8 mouse cellular contexts compared by ENCODE assay signal in genomic region chr4:149307596-149308490, GRCm38 (mm10). TPM values are rescaled to one million over a fixed set of nuclear protein-coding genes. Genes with fewer than 3 reads are reported as not detected.
DNase-seq lines count a peak whose midpoint lies in the region; ATAC-seq and TF ChIP-seq lines count a peak whose summit lies in the region.

TSS of gene Kif1b (minus strand) at chr4:149307693.

- H3K4me2 ChIP-seq in hindbrain, embryonic 14.5 days (replicated peaks) = peak within 1 kb of the TSS; percentile 78

- in situ Hi-C loops in Patski (cut with MboI; ENCODE audit: low pct_unique_long_range_greater_than_20kb) = no loop called here

- H3K27me3 ChIP-seq in Patski = no peaks in the 10 kb centered on the region
- no peaks in the 10 kb centered on the region for H3K27me3 ChIP-seq in hindbrain, embryonic 14.5 days (ENCODE audit: control insufficient read depth, insufficient read depth, low read length)

- H3K27ac ChIP-seq in hindbrain, embryonic 14.5 days = peak within 1 kb of the TSS; percentile 99

- no peaks in the 10 kb centered on the region for H3K36me3 ChIP-seq in hindbrain, embryonic 14.5 days (replicated peaks; ENCODE audit: control insufficient read depth, insufficient read depth)

- peak within 1 kb of the TSS; percentile 98 for H3K4me3 ChIP-seq in hindbrain, embryonic 14.5 days (replicated peaks; ENCODE audit: low read length)

- DNase-seq in Patski (ENCODE audit: low read depth, low spot score) = peak; percentile 77
- peak; percentile 100 for DNase-seq in cerebellum, postnatal 14 days
- peak; percentile 100 for DNase-seq in frontal cortex, postnatal 25 days (ENCODE audit: low spot score in 2 of 2)
- peak; percentile 99 for DNase-seq in hindbrain, embryonic 14.5 days (ENCODE audit: low spot score)
- peak; percentile 99 for DNase-seq in layer of hippocampus, postnatal 36 days
- DNase-seq in lung, postnatal 36 days = peak; percentile 98
- peak; percentile 98 for DNase-seq in retina, postnatal 1 day
- DNase-seq in urinary bladder, adult 18-20 months (ENCODE audit: low spot score in 2 of 2) = peak; percentile 97 to 100

- POLR2A ChIA-PET in Patski (lab: Charles Lee) = interaction anchor here (0.6 to 1.7 kb wide), 3 partner anchors 53 to 126 kb away, joined by 3 to 4 read pairs (median 3); no protein-coding TSS in a partner anchor

- peaks cover 36% of the 10 kb centered on the region for H3K4me1 ChIP-seq in hindbrain, embryonic 14.5 days (replicated peaks; ENCODE audit: control insufficient read depth, insufficient read depth, low read length)

- peak within 1 kb of the TSS; percentile 98 for H3K9ac ChIP-seq in hindbrain, embryonic 14.5 days

- CTCF ChIA-PET in Patski (lab: Charles Lee) = interaction anchor here (0.6 to 2.1 kb wide), 18 partner anchors 12 to 163 kb away, joined by 3 to 9 read pairs (median 4); no protein-coding TSS in a partner anchor

- no peaks in the 10 kb centered on the region for H3K9me3 ChIP-seq in hindbrain, embryonic 14.5 days (ENCODE audit: control insufficient read depth, low read length)

- peak; percentile 92 for ATAC-seq in Patski
- ATAC-seq in hindbrain, embryonic 14.5 days (ENCODE audit: low FRiP score) = peak; percentile 95

- under 1% methylated on average over 79 of the region's 79 CpGs for WGBS in hindbrain, embryonic 14.5 days

- peak; percentile 99 for TF ChIP-seq CTCF in Patski (IDR thresholded peaks at IDR 0.05)

RNA-seq across cellular contexts. Expression of gene Kif1b, which starts in this region (rescaled TPM):
- 32.9 TPM for polyA plus RNA-seq in Patski (2021)
- 188 and 194 TPM in 2 replicates for polyA plus RNA-seq in hindbrain, embryonic 14.5 days (2014; fragmentation: Nextera tagmentation; extraction: Ambion mirVana)
- 100 to 1,000 TPM; 391 to 406 TPM for total RNA-seq in layer of hippocampus, postnatal 36 days (2021)

Comparison
In these comparisons a context has a peak if more than half of its experiments do, and no peak if none do; other contexts are left out.
1. Peak in every context shown above with its lines: DNase-seq, ATAC-seq, H3K4me3 ChIP-seq and H3K27ac ChIP-seq.